Mouse (Mus musculus): ENCODE measurements around the gene Gas7.

Gene Gas7

GRCm38 (mm10) chr11:67663437-67663836, 208.2 kb downstream of the Gas7 start:
- DNase-seq = no peak

- DNase-seq = no peak
Observed at GRCm38 (mm10) chr11:67664261-67664660, 209.0 kb downstream of the Gas7 start.

- DNase-seq = no peak
Observed at GRCm38 (mm10) chr11:67664918-67665317, 209.7 kb downstream of the Gas7 start.

- DNase-seq = no peak
Observed at GRCm38 (mm10) chr11:67666129-67666528, 210.9 kb downstream of the Gas7 start.

GRCm38 (mm10) chr11:67667531-67668332, 212.5 kb downstream of the Gas7 start:
- DNase-seq = peak; percentile 69

- no peak for DNase-seq
Observed at GRCm38 (mm10) chr11:67668460-67669007, 213.3 kb downstream of the Gas7 start.

- DNase-seq = no peak
Observed at GRCm38 (mm10) chr11:67670031-67670430, 214.8 kb downstream of the Gas7 start.

GRCm38 (mm10) chr11:67672140-67672539, 216.9 kb downstream of the Gas7 start:
- DNase-seq = no peak

- peak; percentile 51 for DNase-seq
Observed at GRCm38 (mm10) chr11:67675562-67676540, 220.6 kb downstream of the Gas7 start.

- DNase-seq = no peak
Observed at GRCm38 (mm10) chr11:67679300-67679699, 224.1 kb downstream of the Gas7 start.

- DNase-seq = no peak
Observed at GRCm38 (mm10) chr11:67679930-67680329, 224.7 kb downstream of the Gas7 start.

GRCm38 (mm10) chr11:67681871-67682270, 226.6 kb downstream of the Gas7 start:
- no peak for DNase-seq

GRCm38 (mm10) chr11:67686109-67686508, 230.9 kb downstream of the Gas7 start:
- no peak for DNase-seq

GRCm38 (mm10) chr11:67694703-67695376, 239.6 kb downstream of the Gas7 start, which contains the start of gene Rcvrn:
Gene Rcvrn, plus strand, starts transcription at chr11:67695326.
- DNase-seq = no peak

- DNase-seq = no peak
Observed at GRCm38 (mm10) chr11:67712976-67713375, 257.7 kb downstream of the Gas7 start.

GRCm38 (mm10) chr11:67715382-67715781, 260.1 kb downstream of the Gas7 start:
- DNase-seq = no peak

GRCm38 (mm10) chr11:67721485-67721884, 266.2 kb downstream of the Gas7 start:
- no peak for DNase-seq

GRCm38 (mm10) chr11:67722399-67723156, 267.3 kb downstream of the Gas7 start:
- DNase-seq = no peak

GRCm38 (mm10) chr11:67723231-67724013, 268.2 kb downstream of the Gas7 start:
- DNase-seq = no peak

- DNase-seq = no peak
Observed at GRCm38 (mm10) chr11:67727095-67727494, 271.9 kb downstream of the Gas7 start.

- no peak for DNase-seq
Observed at GRCm38 (mm10) chr11:67728726-67729125, 273.5 kb downstream of the Gas7 start.

Measured in kidney, adult 18-20 months (tissue).